Mouse (Mus musculus): ENCODE measurements around the gene Luzp2. TPM values are rescaled to one million over a fixed set of nuclear protein-coding genes. Genes with fewer than 3 reads are reported as not detected.

Gene Luzp2
- total RNA-seq (2014; fragmentation: Nextera tagmentation) = not detected in 2 replicates
- 0.11 TPM in 1 of 2 replicates, not detected in the other for total RNA-seq (2017)
- not detected in 2 replicates for polyA plus RNA-seq (2012)

DNA sequence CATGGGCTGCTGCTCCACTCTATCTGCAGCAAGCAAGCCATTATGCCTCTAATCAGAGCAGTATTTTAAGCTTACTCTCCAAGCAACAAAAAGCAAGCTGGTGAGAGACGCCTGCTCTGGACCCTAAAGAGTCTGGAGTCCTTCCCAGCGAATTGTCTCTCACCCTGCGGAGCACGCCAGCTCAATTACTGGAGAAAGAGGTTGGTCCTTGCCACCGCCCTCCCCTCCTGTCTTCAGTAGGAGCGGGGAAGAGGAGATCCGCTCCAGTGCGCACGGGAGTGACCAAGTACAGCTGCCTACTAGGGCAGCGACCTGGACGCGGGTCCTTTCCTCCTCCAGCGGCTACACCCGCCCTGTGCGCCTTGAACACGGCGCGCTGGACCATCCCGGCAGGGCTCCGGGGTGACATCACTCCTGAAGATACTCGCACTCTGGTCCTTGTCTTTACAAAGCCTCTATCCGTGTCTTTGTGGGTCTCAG, at the start of gene Luzp2:
Gene Luzp2, plus strand, starts transcription at position 127 of the 480 bp plus-strand sequence.
- Histone ChIP-seq H3K9me3 (replicated peaks) (no peaks in the 10 kb centered on the region), H3K36me3 (replicated peaks) (no peaks in the 10 kb centered on the region), H3K4me3 (ENCODE audit: low read depth, low read length) (no peak within 1 kb of the TSS), H3K4me1 (ENCODE audit: insufficient read depth, low read depth, low read length) (peaks cover 6% of the 10 kb centered on the region), H3K27me3 (ENCODE audit: insufficient read depth, low read length) (peaks cover 7% of the 10 kb centered on the region; the same call in 1 of the 2 replicates)
- no peak for TF ChIP-seq POLR2AphosphoS5 (IDR thresholded peaks at IDR 0.05; ENCODE audit: insufficient replicate concordance, low read depth, low read length)
- no peak for TF ChIP-seq GATA1 (IDR thresholded peaks at IDR 0.05; ENCODE audit: borderline replicate concordance, low read length)
- TF ChIP-seq CTCF (IDR thresholded peaks at IDR 0.05; ENCODE audit: low read depth, low read length) = no peak
- no peak for TF ChIP-seq GATA2 (IDR thresholded peaks at IDR 0.05; ENCODE audit: borderline replicate concordance, low read depth, low read length)
- no peak for DNase-seq (ENCODE audit: low spot score)
- no peak for ATAC-seq (ENCODE audit: extremely low read depth, insufficient number of reproducible peaks, low FRiP score, poor library complexity, severe bottlenecking)

DNA sequence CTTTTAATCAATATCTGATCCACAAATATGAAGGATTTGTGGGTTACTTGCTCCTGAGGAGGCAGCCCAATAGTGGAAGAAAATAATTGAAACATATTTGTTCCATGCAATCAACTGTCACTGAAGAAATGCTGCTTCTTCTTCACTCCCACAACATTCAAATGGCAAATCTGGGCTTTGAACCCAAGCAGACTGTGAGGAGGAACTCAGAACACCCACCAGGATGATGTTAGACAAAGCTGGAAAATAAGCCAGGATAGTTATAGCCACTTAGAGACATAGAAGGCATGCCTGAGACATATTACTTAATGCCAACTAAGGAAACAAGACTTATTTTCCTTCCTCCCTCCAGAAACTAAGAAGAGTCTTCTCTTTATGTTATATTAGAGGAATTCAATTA, 47.8 kb upstream of the Luzp2 start:
- no peak overlapping the region for H3K4me3 ChIP-seq (ENCODE audit: low read depth, low read length)
- H3K4me1 ChIP-seq (ENCODE audit: insufficient read depth, low read depth, low read length) = no peaks in the 10 kb centered on the region
- DNase-seq (ENCODE audit: low spot score) (no peak), ATAC-seq (ENCODE audit: extremely low read depth, insufficient number of reproducible peaks, low FRiP score, poor library complexity, severe bottlenecking) (no peak)
- H3K36me3 ChIP-seq (replicated peaks) = no peaks in the 10 kb centered on the region
- H3K27me3 ChIP-seq (ENCODE audit: insufficient read depth, low read length) = 0 out of 2 replicates have a peak, but pooled peaks cover 4% of the 10 kb centered on the region
- no peaks in the 10 kb centered on the region for H3K9me3 ChIP-seq (replicated peaks)
- TF ChIP-seq POLR2AphosphoS5 (IDR thresholded peaks at IDR 0.05; ENCODE audit: insufficient replicate concordance, low read depth, low read length) = no peak
- no peak for TF ChIP-seq GATA2 (IDR thresholded peaks at IDR 0.05; ENCODE audit: borderline replicate concordance, low read depth, low read length)
- no peak for TF ChIP-seq CTCF (IDR thresholded peaks at IDR 0.05; ENCODE audit: low read depth, low read length)
- TF ChIP-seq GATA1 (IDR thresholded peaks at IDR 0.05; ENCODE audit: borderline replicate concordance, low read length) = no peak
- TF ChIP-seq TAL1 (conservative IDR thresholded peaks at IDR 0.05; ENCODE audit: low read depth, low read length) = no peak

DNA sequence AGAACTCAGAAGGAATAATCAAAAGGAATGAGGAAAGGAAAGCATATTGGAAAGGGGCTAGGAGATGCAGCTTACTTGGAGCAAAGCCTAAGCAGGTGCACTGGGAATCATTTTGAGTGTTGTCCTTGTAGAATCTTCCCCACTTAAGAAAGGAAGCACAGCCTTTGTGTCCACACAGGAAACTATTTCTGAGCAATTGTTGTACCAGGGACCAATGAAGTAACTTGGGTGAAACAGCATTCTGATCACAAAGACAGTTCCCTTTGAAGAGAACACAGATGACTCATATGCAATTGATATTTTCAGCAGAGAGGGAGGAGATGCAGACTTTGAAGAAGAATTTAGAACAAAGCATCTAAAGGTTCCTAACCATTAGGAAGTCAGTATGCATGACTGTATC, 16.7 kb upstream of the Luzp2 start:
- no peak overlapping the region for H3K4me3 ChIP-seq (ENCODE audit: low read depth, low read length)
- DNase-seq (ENCODE audit: low spot score) (no peak), ATAC-seq (ENCODE audit: extremely low read depth, insufficient number of reproducible peaks, low FRiP score, poor library complexity, severe bottlenecking) (no peak)
- no peaks in the 10 kb centered on the region for H3K4me1 ChIP-seq (ENCODE audit: insufficient read depth, low read depth, low read length)
- H3K36me3 ChIP-seq (replicated peaks) = no peaks in the 10 kb centered on the region
- H3K9me3 ChIP-seq (replicated peaks) = no peaks in the 10 kb centered on the region
- no peak for TF ChIP-seq GATA1 (IDR thresholded peaks at IDR 0.05; ENCODE audit: borderline replicate concordance, low read length)
- TF ChIP-seq GATA2 (IDR thresholded peaks at IDR 0.05; ENCODE audit: borderline replicate concordance, low read depth, low read length) = no peak
- no peak for TF ChIP-seq POLR2AphosphoS5 (IDR thresholded peaks at IDR 0.05; ENCODE audit: insufficient replicate concordance, low read depth, low read length)
- no peaks in the 10 kb centered on the region for H3K27me3 ChIP-seq (ENCODE audit: insufficient read depth, low read length)

DNA sequence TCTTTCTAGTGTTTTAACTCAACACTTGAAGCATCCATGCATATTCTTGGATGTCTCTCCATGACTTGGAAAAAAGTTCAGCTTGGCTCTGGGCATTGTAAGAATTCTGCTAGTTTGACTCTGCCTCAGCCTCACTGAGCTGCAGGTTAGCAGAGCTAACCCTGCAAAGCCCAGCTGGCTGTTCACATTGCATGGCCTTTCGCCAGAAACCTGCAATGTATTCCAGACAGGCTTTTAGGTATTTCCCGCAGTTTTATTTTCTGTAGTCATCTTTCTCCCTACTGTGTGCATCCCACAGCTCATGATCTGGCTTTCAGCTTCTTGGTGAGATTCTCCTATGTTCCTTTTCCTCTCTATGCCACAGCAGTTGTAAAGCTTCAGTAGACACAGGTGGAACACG, 6.5 kb upstream of the Luzp2 start:
- H3K4me1 ChIP-seq (ENCODE audit: insufficient read depth, low read depth, low read length) = no peaks in the 10 kb centered on the region
- no peak overlapping the region for H3K4me3 ChIP-seq (ENCODE audit: low read depth, low read length)
- TF ChIP-seq CTCF (IDR thresholded peaks at IDR 0.05; ENCODE audit: low read depth, low read length) (no peak), GATA1 (IDR thresholded peaks at IDR 0.05; ENCODE audit: borderline replicate concordance, low read length) (no peak), POLR2AphosphoS5 (IDR thresholded peaks at IDR 0.05; ENCODE audit: insufficient replicate concordance, low read depth, low read length) (no peak), GATA2 (IDR thresholded peaks at IDR 0.05; ENCODE audit: borderline replicate concordance, low read depth, low read length) (no peak), TAL1 (conservative IDR thresholded peaks at IDR 0.05; ENCODE audit: low read depth, low read length) (no peak)
- no peaks in the 10 kb centered on the region for H3K36me3 ChIP-seq (replicated peaks)
- ATAC-seq (ENCODE audit: extremely low read depth, insufficient number of reproducible peaks, low FRiP score, poor library complexity, severe bottlenecking) = no peak
- DNase-seq (ENCODE audit: low spot score) = no peak
- peaks cover 3% of the 10 kb centered on the region; the same call in 1 of the 2 replicates for H3K27me3 ChIP-seq (ENCODE audit: insufficient read depth, low read length)
- H3K9me3 ChIP-seq (replicated peaks) = no peaks in the 10 kb centered on the region

DNA sequence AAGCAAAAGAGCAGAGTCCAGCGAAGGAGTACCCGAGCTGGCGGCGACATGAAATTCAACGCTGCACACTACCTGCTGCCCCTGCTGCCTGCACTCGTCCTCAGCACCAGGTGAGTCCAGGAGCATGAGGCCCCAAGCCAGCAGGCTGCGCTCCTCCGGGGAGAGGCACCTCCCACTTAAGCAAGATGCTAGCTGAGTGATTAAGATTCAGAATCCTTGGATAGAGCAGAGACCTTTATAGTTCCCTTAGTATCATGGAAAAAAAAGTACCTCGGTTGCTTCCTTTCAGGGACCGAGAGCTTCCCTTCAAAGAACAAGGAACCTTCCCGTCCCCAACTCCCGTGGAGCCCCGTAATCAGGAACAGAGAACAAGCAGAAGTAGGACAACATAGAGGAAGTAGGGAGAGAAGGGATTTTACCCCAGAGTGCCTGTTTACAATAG, 634 bp downstream of the Luzp2 start:
- no peak for TF ChIP-seq GATA1 (IDR thresholded peaks at IDR 0.05; ENCODE audit: borderline replicate concordance, low read length)
- no peak for TF ChIP-seq GATA2 (IDR thresholded peaks at IDR 0.05; ENCODE audit: borderline replicate concordance, low read depth, low read length)
- no peak for TF ChIP-seq POLR2AphosphoS5 (IDR thresholded peaks at IDR 0.05; ENCODE audit: insufficient replicate concordance, low read depth, low read length)
- no peak for TF ChIP-seq TAL1 (conservative IDR thresholded peaks at IDR 0.05; ENCODE audit: low read depth, low read length)
- H3K27me3 ChIP-seq (ENCODE audit: insufficient read depth, low read length) = peaks cover 7% of the 10 kb centered on the region; the same call in 1 of the 2 replicates
- no peaks in the 10 kb centered on the region for H3K36me3 ChIP-seq (replicated peaks)
- ATAC-seq (ENCODE audit: extremely low read depth, insufficient number of reproducible peaks, low FRiP score, poor library complexity, severe bottlenecking) (no peak), DNase-seq (ENCODE audit: low spot score) (no peak)
- no peak overlapping the region for H3K4me3 ChIP-seq (ENCODE audit: low read depth, low read length)
- peaks cover 6% of the 10 kb centered on the region for H3K4me1 ChIP-seq (ENCODE audit: insufficient read depth, low read depth, low read length)
- no peaks in the 10 kb centered on the region for H3K9me3 ChIP-seq (replicated peaks)

DNA sequence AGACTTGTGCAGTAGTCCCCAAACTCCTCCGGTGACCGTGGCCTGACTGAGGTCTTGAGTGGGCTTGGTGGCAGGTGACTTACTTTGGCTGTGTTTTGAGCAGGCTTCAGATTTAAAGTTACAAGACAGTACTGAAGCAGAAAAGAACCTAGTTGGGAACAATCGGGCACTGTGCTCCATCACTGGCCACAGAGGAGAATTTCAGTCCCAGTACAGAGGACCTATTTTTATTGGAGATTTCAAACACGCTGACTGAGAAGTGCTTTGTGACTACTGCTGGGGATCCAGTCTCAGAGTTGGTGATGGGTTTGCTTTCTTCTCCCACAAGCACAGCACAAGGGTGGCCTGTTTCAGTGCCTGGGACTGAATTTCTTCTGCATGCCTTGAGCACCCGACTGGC, 1.1 kb downstream of the Luzp2 start:
- TF ChIP-seq TAL1 (conservative IDR thresholded peaks at IDR 0.05; ENCODE audit: low read depth, low read length) = no peak
- no peak for TF ChIP-seq CTCF (IDR thresholded peaks at IDR 0.05; ENCODE audit: low read depth, low read length)
- TF ChIP-seq GATA1 (IDR thresholded peaks at IDR 0.05; ENCODE audit: borderline replicate concordance, low read length) = no peak
- no peak for TF ChIP-seq POLR2AphosphoS5 (IDR thresholded peaks at IDR 0.05; ENCODE audit: insufficient replicate concordance, low read depth, low read length)
- no peak for TF ChIP-seq GATA2 (IDR thresholded peaks at IDR 0.05; ENCODE audit: borderline replicate concordance, low read depth, low read length)
- no peak for DNase-seq (ENCODE audit: low spot score)
- no peak overlapping the region for H3K4me3 ChIP-seq (ENCODE audit: low read depth, low read length)
- H3K27me3 ChIP-seq (ENCODE audit: insufficient read depth, low read length) = peaks cover 7% of the 10 kb centered on the region; the same call in 1 of the 2 replicates
- ATAC-seq (ENCODE audit: extremely low read depth, insufficient number of reproducible peaks, low FRiP score, poor library complexity, severe bottlenecking) = no peak
- H3K36me3 ChIP-seq (replicated peaks) = no peaks in the 10 kb centered on the region
- H3K4me1 ChIP-seq (ENCODE audit: insufficient read depth, low read depth, low read length) = peaks cover 6% of the 10 kb centered on the region
- no peaks in the 10 kb centered on the region for H3K9me3 ChIP-seq (replicated peaks)

Data from G1E (cell line).